Mouse (Mus musculus) lung, postnatal 36 days (tissue): ENCODE measurements at regions not wholly inside any gene's neighbourhood (a gene's known extent, or its start where the extent isn't known, plus 50 kb on each side); places are given as distances from the start of the nearest gene placed in this dataset.
"Not testable (repeated sequence)": the region's sequence is repeated elsewhere in the genome, so short reads cannot be mapped to it uniquely, and the experiment has no call there.

Experiments
- DNase-seq: peaks from one replicate; pipeline ENCODE4 v3.0.0; 2022; ENCODE audit warnings: mixed read lengths

DNA sequence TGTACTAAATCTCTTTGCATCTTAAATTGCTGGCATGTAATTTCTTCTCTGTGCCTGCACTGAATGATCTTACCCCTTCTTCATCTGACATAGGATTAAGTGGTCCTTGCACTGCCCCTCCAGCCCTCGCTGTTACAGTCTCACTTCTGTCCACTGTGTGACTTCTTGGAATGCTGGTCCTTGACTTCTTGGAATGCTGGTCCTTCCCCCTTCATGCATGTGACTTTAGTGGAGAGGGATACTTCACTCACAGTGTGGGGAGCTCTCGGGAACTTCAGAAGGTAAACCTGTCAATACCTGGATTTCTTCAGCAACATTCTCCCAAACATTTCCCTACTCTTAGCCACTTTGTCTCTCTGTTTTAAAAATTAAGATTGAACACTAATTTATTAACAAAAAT lies 91.0 kb upstream of the Cdk6 start:
- DNase-seq, result no peak

DNA sequence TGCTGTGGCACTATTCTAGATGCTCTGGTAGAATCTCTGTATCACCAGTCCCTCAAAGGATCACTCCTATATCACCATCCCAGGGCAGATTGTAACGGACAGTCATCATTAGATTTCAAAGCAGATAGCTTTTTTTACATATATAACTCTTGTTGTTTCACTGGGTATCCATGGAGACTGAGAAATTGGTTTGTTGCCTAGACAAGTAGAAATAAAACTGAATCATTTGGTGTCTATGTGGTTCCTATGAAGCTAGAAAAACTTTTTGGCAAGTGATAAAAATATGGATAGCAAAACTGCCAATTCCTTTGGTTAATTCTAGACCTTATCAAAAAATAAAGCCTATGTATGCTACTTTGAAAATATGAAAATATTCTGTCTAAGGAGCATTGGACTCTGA lies 81.0 kb upstream of the Cdk6 start:
- DNase-seq, result no peak

DNA sequence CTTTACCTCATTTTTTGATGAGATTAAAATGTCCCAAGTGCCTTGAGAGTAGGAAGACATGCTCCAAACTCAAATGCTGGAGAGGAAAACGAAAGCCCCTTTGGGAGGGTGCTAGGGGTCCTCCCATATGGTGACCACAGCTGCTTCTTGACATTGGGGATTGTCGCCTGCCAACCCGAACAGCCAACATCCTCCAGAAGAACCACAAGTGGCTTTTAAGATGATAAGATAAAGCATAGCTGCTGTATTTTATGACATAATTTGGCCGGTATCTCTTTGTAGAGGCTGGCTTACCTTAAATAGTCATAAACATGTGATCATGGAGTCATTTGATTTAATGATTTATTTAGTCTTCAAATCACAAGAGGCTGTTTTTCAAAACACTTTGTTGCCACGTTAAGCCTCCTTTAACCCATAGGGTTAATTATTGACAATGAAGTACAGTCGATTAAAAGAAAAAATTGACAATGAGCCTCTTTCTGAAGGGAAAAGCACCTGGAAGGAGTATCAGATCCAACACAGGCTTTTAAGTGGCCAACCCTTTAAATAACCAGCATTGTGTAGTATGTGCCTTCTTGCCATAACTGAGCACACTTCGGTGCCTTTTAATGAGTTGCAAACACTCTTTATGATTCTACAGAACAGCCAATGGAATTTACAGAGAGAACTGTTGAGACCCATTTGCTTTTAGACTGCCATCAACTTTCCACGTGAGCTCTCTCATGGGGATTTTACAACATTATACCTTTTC lies 76.1 kb upstream of the Cdk6 start:
- DNase-seq, result not testable (repeated sequence)

DNA sequence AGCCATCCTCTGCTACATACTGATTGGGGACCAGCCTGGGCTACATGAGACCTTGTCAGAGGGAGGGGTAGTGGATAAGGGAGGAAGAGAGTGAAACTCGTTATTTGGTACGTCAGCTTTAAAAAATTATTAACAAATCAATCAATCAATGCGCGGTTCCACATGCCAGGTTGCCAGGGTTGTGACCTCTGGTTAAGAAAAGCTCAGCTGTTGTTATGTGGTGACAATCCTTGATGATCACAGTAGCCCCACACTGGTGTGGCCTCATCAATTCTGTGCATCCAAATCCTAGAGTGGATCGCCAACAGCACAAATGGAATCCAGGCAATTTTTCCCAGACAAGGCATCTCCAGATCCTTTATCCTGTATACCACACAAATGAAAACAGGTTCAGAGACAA lies 74.3 kb upstream of the Cdk6 start:
- DNase-seq, result no peak

DNA sequence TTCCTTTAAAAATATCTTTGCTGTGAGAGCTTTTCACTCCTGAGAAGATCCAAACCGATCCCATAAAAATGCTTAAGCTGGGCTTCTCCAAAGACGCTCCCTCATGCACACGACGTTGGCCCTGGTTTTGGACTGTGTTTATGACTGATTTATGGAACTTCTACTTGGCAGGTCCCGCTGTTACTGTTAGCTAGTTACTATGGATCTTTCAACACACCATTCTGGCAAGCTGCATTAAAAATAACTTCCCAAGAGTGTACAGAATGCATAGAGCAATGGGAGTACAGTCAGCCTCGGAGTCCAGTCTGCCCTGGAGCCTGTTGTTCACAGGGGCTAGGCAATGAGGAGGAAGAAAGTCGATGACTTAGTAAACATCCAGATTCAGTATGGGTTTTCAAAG lies 71.5 kb upstream of the Cdk6 start:
- DNase-seq, result no peak

DNA sequence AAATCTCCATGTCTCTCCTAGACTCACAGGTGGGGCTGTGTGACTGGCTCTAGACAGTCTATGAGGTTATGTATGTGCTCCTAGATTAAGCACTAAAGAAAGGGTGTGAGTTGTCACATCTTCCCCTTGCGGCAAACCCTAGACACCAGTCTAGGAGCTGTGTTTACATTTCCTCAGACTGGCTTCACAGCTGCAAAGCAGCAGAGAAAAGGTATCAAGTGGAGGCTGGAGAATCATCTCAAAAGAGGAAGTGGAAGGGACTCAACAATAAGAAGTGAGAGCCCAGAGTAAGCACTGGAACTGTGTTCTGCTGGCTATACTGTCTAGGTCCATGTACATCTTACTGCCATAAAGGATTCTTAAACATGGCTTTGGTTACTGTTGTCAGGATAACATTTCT lies 68.1 kb upstream of the Cdk6 start:
- DNase-seq, result not testable (repeated sequence)

DNA sequence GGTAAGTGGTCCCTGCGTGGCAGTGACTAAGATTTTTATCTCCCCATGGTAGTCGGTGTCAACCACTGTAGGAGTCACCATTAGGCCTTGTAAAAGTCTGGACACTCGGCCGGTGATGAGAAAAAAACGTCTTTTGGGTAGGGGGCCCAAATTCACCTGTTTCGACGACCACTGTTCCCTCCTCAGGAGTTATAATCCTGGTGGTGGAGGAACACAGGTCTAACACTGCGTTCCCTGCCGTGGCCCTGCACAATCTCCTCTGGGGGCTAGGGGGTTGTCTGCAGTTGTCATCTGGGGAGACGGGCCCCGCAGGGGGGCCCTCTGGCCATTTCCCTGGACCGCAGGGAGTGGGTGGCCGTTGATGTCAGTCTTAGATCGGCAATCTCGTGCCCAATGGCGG lies 64.0 kb upstream of the Cdk6 start:
- not testable (repeated sequence) for DNase-seq

DNA sequence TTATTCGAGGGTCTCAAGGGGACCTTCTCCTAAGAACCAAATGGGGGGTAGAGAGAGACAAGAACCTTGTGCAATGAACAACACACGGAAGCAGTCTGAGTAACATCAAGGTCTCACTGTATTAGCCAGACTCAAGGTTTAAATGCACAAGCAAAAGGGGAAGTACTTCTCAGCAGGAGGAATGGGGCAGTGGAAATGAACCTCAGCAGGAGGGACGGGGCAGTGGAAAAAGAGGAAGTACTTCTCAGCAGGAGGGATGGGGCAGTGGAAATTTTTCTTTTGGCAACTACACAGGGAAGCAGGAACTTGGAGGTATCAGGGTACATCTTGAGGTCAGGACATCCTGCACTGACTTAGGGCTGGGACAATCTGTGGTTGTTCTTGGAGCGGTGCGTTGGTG lies 62.3 kb upstream of the Cdk6 start:
- not testable (repeated sequence) for DNase-seq

DNA sequence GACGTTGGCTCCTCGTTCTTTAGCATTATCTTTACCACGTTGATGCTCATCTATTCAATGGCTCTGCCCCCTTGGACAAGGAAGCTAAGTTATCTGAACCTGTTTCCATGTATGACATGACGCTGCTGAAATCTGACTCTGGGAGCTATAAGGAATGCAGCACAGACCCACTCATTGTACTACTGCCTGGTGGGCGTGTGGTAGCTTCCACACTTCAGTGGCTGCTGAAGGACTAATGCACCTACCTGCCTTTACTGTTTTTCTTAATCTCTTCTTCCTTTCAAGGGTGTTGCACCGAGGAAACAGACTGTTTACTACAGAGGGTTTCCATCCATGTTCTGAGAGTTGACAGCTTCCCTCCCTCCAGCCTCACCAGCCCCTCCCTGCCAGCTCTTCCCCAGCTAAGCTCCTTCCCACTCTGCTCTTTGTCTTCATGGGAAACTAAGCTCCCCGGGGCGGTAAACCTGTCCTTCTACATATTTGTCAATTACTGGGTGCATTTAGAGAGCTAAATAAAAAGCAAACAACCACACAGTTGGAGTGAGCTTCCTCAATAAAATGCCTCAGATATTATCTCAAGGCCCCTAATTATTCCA lies 59.3 kb upstream of the Cdk6 start:
- not testable (repeated sequence) for DNase-seq

DNA sequence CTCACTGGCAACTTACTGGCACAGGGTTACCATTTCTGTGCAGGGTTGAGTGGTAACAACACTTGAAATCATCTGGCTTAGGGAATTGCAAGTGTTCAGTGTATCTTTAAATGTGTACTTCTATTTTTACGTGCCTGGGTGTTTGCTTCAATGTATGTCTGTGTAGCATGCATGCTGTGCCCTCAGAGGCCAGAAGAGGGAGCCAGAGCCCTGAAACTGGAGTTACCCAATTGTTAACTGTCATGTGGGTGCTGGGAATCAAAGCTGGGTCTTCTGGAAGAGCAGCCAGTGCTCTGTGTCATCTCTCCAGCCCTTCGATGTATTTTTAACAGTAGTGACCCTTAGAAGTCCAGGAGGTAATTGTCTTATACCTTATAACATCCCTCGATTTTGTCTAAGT lies 58.2 kb upstream of the Cdk6 start:
- no peak for DNase-seq

DNA sequence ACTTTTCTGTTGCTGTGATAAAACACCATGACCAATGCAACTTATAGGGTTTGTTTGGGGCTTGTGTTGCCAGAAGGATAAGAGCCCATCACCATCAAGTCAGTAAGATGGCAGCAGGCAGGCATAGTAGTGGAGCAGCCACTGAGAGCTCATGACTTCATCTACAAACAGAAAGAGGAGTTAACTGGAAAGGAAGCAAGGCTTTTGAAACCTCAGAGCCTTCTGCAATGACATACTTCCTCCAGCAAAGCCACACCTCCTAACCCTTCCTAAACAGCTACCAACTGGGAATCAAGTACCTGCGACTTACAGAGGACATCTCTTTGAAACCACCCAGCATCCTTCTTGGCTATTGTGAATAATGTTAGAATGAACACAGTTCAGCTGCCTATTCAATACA lies 57.0 kb upstream of the Cdk6 start:
- DNase-seq, result not testable (repeated sequence)

DNA sequence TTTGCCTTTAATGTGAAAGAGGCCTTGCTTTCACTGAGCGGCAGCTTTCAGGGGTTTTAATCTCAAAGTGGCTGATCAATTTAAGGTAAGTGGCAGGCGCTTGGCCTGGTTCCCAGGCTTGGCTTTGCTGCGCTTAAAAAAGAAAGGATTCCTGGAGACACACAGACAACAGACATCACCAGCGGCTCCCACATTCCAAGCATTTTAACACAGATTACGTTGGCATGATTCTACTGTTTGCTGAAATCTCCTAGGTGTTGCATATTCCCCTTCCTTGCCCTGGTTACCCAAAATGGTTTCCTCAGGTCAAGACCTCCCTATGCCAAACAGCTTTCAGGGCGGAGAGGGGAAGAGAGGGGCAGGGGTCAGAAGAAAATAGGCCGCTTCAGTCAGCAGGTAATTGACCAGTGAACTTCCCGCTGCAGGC lies 51.3 kb upstream of the Cdk6 start:
- DNase-seq, result peak; percentile 37
